Mouse (Mus musculus): ENCODE results near the gene Ctc1. TPM values are rescaled to one million over a fixed set of nuclear protein-coding genes. Genes with fewer than 3 reads are reported as not detected.

Gene Ctc1
- polyA plus RNA-seq, 1 experiment, result 30.1 TPM

GRCm38 (mm10) chr11:69080102-69080854 lies 64.6 kb downstream of the Ctc1 start:
- TF ChIP-seq POLR2A (IDR thresholded peaks at IDR 0.05; ENCODE audit: borderline replicate concordance, extremely low read depth, low read depth, low read length), result no peak
- TF ChIP-seq CTCF (IDR thresholded peaks at IDR 0.05; ENCODE audit: insufficient read depth, low read length), result no peak
- no peak for DNase-seq
- Histone ChIP-seq H3K4me3 (replicated peaks; ENCODE audit: extremely low read depth, low read depth, low read length) (no peak overlapping the region), H3K4me1 (ENCODE audit: control insufficient read depth, insufficient read depth, low read length) (no peaks in the 10 kb centered on the region)
- 77% methylated on average over 15 of the region's 15 CpGs for WGBS

- TF ChIP-seq CTCF (IDR thresholded peaks at IDR 0.05; ENCODE audit: insufficient read depth, low read length) (no peak), POLR2A (IDR thresholded peaks at IDR 0.05; ENCODE audit: borderline replicate concordance, extremely low read depth, low read depth, low read length) (no peak)
- WGBS, result 87% methylated on average over 8 of the region's 8 CpGs
- H3K4me1 ChIP-seq (ENCODE audit: control insufficient read depth, insufficient read depth, low read length), result no peaks in the 10 kb centered on the region
Observed at GRCm38 (mm10) chr11:69080855-69081222, 65.1 kb downstream of the Ctc1 start.

GRCm38 (mm10) chr11:69081613-69082012 lies 65.9 kb downstream of the Ctc1 start:
- H3K4me1 ChIP-seq (ENCODE audit: control insufficient read depth, insufficient read depth, low read length), result no peaks in the 10 kb centered on the region
- TF ChIP-seq CTCF (IDR thresholded peaks at IDR 0.05; ENCODE audit: insufficient read depth, low read length) (no peak), POLR2A (IDR thresholded peaks at IDR 0.05; ENCODE audit: borderline replicate concordance, extremely low read depth, low read depth, low read length) (no peak)
- DNase-seq, result no peak
- 76% methylated on average over 7 of the region's 7 CpGs for WGBS
- H3K4me3 ChIP-seq (replicated peaks; ENCODE audit: extremely low read depth, low read depth, low read length), result no peak overlapping the region

More at GRCm38 (mm10) chr11:69080855-69081222, 65.1 kb downstream of the Ctc1 start:
- no peak for DNase-seq
- H3K4me3 ChIP-seq (replicated peaks; ENCODE audit: extremely low read depth, low read depth, low read length), result no peak overlapping the region

GRCm38 (mm10) chr11:69085608-69086007 lies 69.9 kb downstream of the Ctc1 start:
- Histone ChIP-seq H3K4me3 (replicated peaks; ENCODE audit: extremely low read depth, low read depth, low read length) (no peak overlapping the region), H3K4me1 (ENCODE audit: control insufficient read depth, insufficient read depth, low read length) (peaks cover 11% of the 10 kb centered on the region)
- TF ChIP-seq POLR2A (IDR thresholded peaks at IDR 0.05; ENCODE audit: borderline replicate concordance, extremely low read depth, low read depth, low read length), result no peak
- no peak for TF ChIP-seq CTCF (IDR thresholded peaks at IDR 0.05; ENCODE audit: insufficient read depth, low read length)
- DNase-seq, result no peak
- 63% methylated on average over 6 of the region's 6 CpGs for WGBS

Other genes starting within 250 kb of the Ctc1 start
- 74.3 and 75.3 TPM in 2 replicates for gene Ndel1, start 144.1 kb upstream of the Ctc1 start, polyA plus RNA-seq (2012; rRNA removed)
- gene Rnf222, start 127.4 kb upstream of the Ctc1 start, polyA plus RNA-seq (2012; rRNA removed), result 0.14 and 1.4 TPM in 2 replicates
- 469 and 674 TPM in 2 replicates for gene Rpl26, start 114.3 kb upstream of the Ctc1 start, polyA plus RNA-seq (2012; rRNA removed)
- gene Odf4, start 88.8 kb upstream of the Ctc1 start, polyA plus RNA-seq (2012; rRNA removed), result 0.19 and 0.25 TPM in 2 replicates
- 359 and 419 TPM in 2 replicates for gene Arhgef15, start 58.4 kb upstream of the Ctc1 start, polyA plus RNA-seq (2012; rRNA removed)
- gene Slc25a35, start 47.8 kb upstream of the Ctc1 start, polyA plus RNA-seq (2012; rRNA removed), result 34.0 and 40.4 TPM in 2 replicates
- 11.6 and 15.4 TPM in 2 replicates for gene Rangrf, start 40.7 kb upstream of the Ctc1 start, polyA plus RNA-seq (2012; rRNA removed)
- 10.0 and 11.3 TPM in 2 replicates for gene Pfas, start 7.5 kb upstream of the Ctc1 start, polyA plus RNA-seq (2012; rRNA removed)
- gene Aurkb, start 29.7 kb downstream of the Ctc1 start, polyA plus RNA-seq (2012; rRNA removed), result 3.2 and 6.8 TPM in 2 replicates
- gene Borcs6, start 43.8 kb downstream of the Ctc1 start, polyA plus RNA-seq (2012; rRNA removed), result 21.0 and 22.8 TPM in 2 replicates
- gene Tmem107, start 54.9 kb downstream of the Ctc1 start, polyA plus RNA-seq (2012; rRNA removed), result 69.8 and 75.7 TPM in 2 replicates
- gene Vamp2, start 72.6 kb downstream of the Ctc1 start, polyA plus RNA-seq (2012; rRNA removed), result 120 and 129 TPM in 2 replicates
- gene Per1, start 79.3 kb downstream of the Ctc1 start, polyA plus RNA-seq (2012; rRNA removed), result 36.8 and 78.5 TPM in 2 replicates
- 0.25 and 0.95 TPM in 2 replicates for gene Hes7, start 104.5 kb downstream of the Ctc1 start, polyA plus RNA-seq (2012; rRNA removed)
- gene 9130213A22Rik, start 106.7 kb downstream of the Ctc1 start, polyA plus RNA-seq (2012; rRNA removed), result 1.1 and 1.2 TPM in 2 replicates
- gene Aloxe3, start 110.0 kb downstream of the Ctc1 start, polyA plus RNA-seq (2012; rRNA removed), result 2.6 and 23.9 TPM in 2 replicates
- 43.9 TPM in 1 of 2 replicates, not detected in the other for gene Alox12b, start 141.1 kb downstream of the Ctc1 start, polyA plus RNA-seq (2012; rRNA removed)
- not detected in 2 replicates for gene Alox8, start 181.9 kb downstream of the Ctc1 start, polyA plus RNA-seq (2012; rRNA removed)
- not detected in 2 replicates for gene Gucy2e, start 221.1 kb downstream of the Ctc1 start, polyA plus RNA-seq (2012; rRNA removed)